Mouse (Mus musculus): Measurements from ENCODE around the gene Wnk1. TPM values are rescaled to one million over a fixed set of nuclear protein-coding genes. Genes with fewer than 3 reads are reported as not detected.
A peak's percentile ranks its signal among the peaks of the same experiment; 100 is the strongest.

Wnk1 gene
- polyA plus RNA-seq, 1 experiment, result 131 TPM

GRCm38 (mm10) chr6:120079547-120079946, 41.1 kb upstream of the Wnk1 start:
- H3K27ac ChIP-seq (ENCODE audit: control insufficient read depth, insufficient read depth, low read depth, low read length, poor library complexity), result no peak overlapping the region
- H3K4me1 ChIP-seq (ENCODE audit: control insufficient read depth, insufficient read depth, low read length), result peaks cover 6% of the 10 kb centered on the region
- WGBS, result 84% methylated on average over 10 of the region's 10 CpGs
- no peak overlapping the region for H3K4me3 ChIP-seq (replicated peaks; ENCODE audit: control insufficient read depth, low read depth, low read length)
- TF ChIP-seq POLR2A (IDR thresholded peaks at IDR 0.05; ENCODE audit: borderline replicate concordance, control insufficient read depth, low read depth, low read length) (no peak), CTCF (IDR thresholded peaks at IDR 0.05; ENCODE audit: control insufficient read depth, insufficient read depth, low read length) (no peak)

GRCm38 (mm10) chr6:120076619-120077450, 38.4 kb upstream of the Wnk1 start:
- Histone ChIP-seq H3K4me1 (ENCODE audit: control insufficient read depth, insufficient read depth, low read length) (peaks cover 2% of the 10 kb centered on the region), H3K27ac (ENCODE audit: control insufficient read depth, insufficient read depth, low read depth, low read length, poor library complexity) (peak overlapping the region; percentile 25; the same call in 1 of the 2 replicates), H3K4me3 (replicated peaks; ENCODE audit: control insufficient read depth, low read depth, low read length) (no peak overlapping the region)
- TF ChIP-seq CTCF (IDR thresholded peaks at IDR 0.05; ENCODE audit: control insufficient read depth, insufficient read depth, low read length) (no peak), POLR2A (IDR thresholded peaks at IDR 0.05; ENCODE audit: borderline replicate concordance, control insufficient read depth, low read depth, low read length) (no peak)
- WGBS, result 69% methylated on average over 6 of the region's 6 CpGs

- Histone ChIP-seq H3K4me3 (replicated peaks; ENCODE audit: control insufficient read depth, low read depth, low read length) (no peak overlapping the region), H3K4me1 (ENCODE audit: control insufficient read depth, insufficient read depth, low read length) (no peaks in the 10 kb centered on the region), H3K27ac (ENCODE audit: control insufficient read depth, insufficient read depth, low read depth, low read length, poor library complexity) (no peak overlapping the region)
- WGBS, result 90% methylated on average over 2 of the region's 2 CpGs
- TF ChIP-seq CTCF (IDR thresholded peaks at IDR 0.05; ENCODE audit: control insufficient read depth, insufficient read depth, low read length) (no peak), POLR2A (IDR thresholded peaks at IDR 0.05; ENCODE audit: borderline replicate concordance, control insufficient read depth, low read depth, low read length) (no peak)
Measured at GRCm38 (mm10) chr6:120072630-120073029, 34.2 kb upstream of the Wnk1 start.

GRCm38 (mm10) chr6:120069546-120069945, 31.1 kb upstream of the Wnk1 start:
- WGBS, result 83% methylated on average over 3 of the region's 3 CpGs

GRCm38 (mm10) chr6:120065552-120066177, 27.2 kb upstream of the Wnk1 start:
- Histone ChIP-seq H3K4me3 (replicated peaks; ENCODE audit: control insufficient read depth, low read depth, low read length) (no peak overlapping the region), H3K27ac (ENCODE audit: control insufficient read depth, insufficient read depth, low read depth, low read length, poor library complexity) (no peak overlapping the region), H3K4me1 (ENCODE audit: control insufficient read depth, insufficient read depth, low read length) (no peaks in the 10 kb centered on the region)
- TF ChIP-seq CTCF (IDR thresholded peaks at IDR 0.05; ENCODE audit: control insufficient read depth, insufficient read depth, low read length) (no peak), POLR2A (IDR thresholded peaks at IDR 0.05; ENCODE audit: borderline replicate concordance, control insufficient read depth, low read depth, low read length) (no peak)
- WGBS, result 49% methylated on average over 6 of the region's 6 CpGs

More at GRCm38 (mm10) chr6:120069546-120069945, 31.1 kb upstream of the Wnk1 start:
- no peak overlapping the region for H3K4me3 ChIP-seq (replicated peaks; ENCODE audit: control insufficient read depth, low read depth, low read length)
- H3K4me1 ChIP-seq (ENCODE audit: control insufficient read depth, insufficient read depth, low read length), result no peaks in the 10 kb centered on the region
- no peak for TF ChIP-seq POLR2A (IDR thresholded peaks at IDR 0.05; ENCODE audit: borderline replicate concordance, control insufficient read depth, low read depth, low read length)
- TF ChIP-seq CTCF (IDR thresholded peaks at IDR 0.05; ENCODE audit: control insufficient read depth, insufficient read depth, low read length), result no peak
- no peak overlapping the region for H3K27ac ChIP-seq (ENCODE audit: control insufficient read depth, insufficient read depth, low read depth, low read length, poor library complexity)

GRCm38 (mm10) chr6:120064627-120065026, 26.2 kb upstream of the Wnk1 start:
- H3K4me1 ChIP-seq (ENCODE audit: control insufficient read depth, insufficient read depth, low read length), result no peaks in the 10 kb centered on the region
- H3K27ac ChIP-seq (ENCODE audit: control insufficient read depth, insufficient read depth, low read depth, low read length, poor library complexity), result no peak overlapping the region
- TF ChIP-seq CTCF (IDR thresholded peaks at IDR 0.05; ENCODE audit: control insufficient read depth, insufficient read depth, low read length) (no peak), POLR2A (IDR thresholded peaks at IDR 0.05; ENCODE audit: borderline replicate concordance, control insufficient read depth, low read depth, low read length) (no peak)
- WGBS, result 43% methylated on average over 2 of the region's 2 CpGs
- no peak overlapping the region for H3K4me3 ChIP-seq (replicated peaks; ENCODE audit: control insufficient read depth, low read depth, low read length)

GRCm38 (mm10) chr6:120062934-120063333, 24.5 kb upstream of the Wnk1 start:
- Histone ChIP-seq H3K4me3 (replicated peaks; ENCODE audit: control insufficient read depth, low read depth, low read length) (no peak overlapping the region), H3K4me1 (ENCODE audit: control insufficient read depth, insufficient read depth, low read length) (no peaks in the 10 kb centered on the region), H3K27ac (ENCODE audit: control insufficient read depth, insufficient read depth, low read depth, low read length, poor library complexity) (no peak overlapping the region)
- 92% methylated on average over 5 of the region's 5 CpGs for WGBS
- TF ChIP-seq POLR2A (IDR thresholded peaks at IDR 0.05; ENCODE audit: borderline replicate concordance, control insufficient read depth, low read depth, low read length), result no peak
- TF ChIP-seq CTCF (IDR thresholded peaks at IDR 0.05; ENCODE audit: control insufficient read depth, insufficient read depth, low read length), result no peak
